Mouse (Mus musculus) limb, embryonic 13.5 days (tissue): ENCODE data around the gene B3gntl1. TPM values are rescaled to one million over a fixed set of nuclear protein-coding genes. Genes with fewer than 3 reads are reported as not detected.
"Not testable (repeated sequence)": the region's sequence is repeated elsewhere in the genome, so short reads cannot be mapped to it uniquely, and the experiment has no call there.

Experiments
- ATAC-seq: fragments of 200-750 bp; cut with Nextera tagmentation; 2 replicates; pipeline ENCODE4 v1.8.0; 2017; ENCODE audit warnings: low read depth, moderate number of reproducible peaks, moderate TSS enrichment; ENCODE audit not compliant: low FRiP score
- H3K27ac ChIP-seq: fragments of 300-500 bp; sonication (generic); 2 replicates; pipeline ENCODE4 v1.5.1; 2015; ENCODE audit warnings: inconsistent platforms, mild to moderate bottlenecking, moderate library complexity
- H3K27me3 ChIP-seq: fragments of 300-500 bp; sonication (generic); 2 replicates; pipeline ENCODE4 v1.6.1; 2015; ENCODE audit warnings: mild to moderate bottlenecking, inconsistent platforms
- H3K36me3 ChIP-seq: fragments of 300-500 bp; sonication (generic); 2 replicates; pipeline ENCODE4 v1.6.1; 2015; ENCODE audit warnings: inconsistent platforms, mild to moderate bottlenecking, moderate library complexity
- H3K4me1 ChIP-seq: fragments of 300-500 bp; sonication (generic); 2 replicates; pipeline ENCODE4 v1.6.1; 2015; ENCODE audit warnings: inconsistent platforms
- H3K4me2 ChIP-seq: fragments of 300-500 bp; sonication (generic); replicated peaks from 2 replicates; pipeline ENCODE4 v1.6.1; 2015; ENCODE audit warnings: inconsistent platforms, mild to moderate bottlenecking, moderate library complexity
- H3K4me3 ChIP-seq: fragments of 300-500 bp; sonication (generic); 2 replicates; pipeline ENCODE4 v1.5.1; 2015; ENCODE audit warnings: moderate library complexity, mild to moderate bottlenecking, inconsistent platforms
- H3K9ac ChIP-seq: fragments of 300-500 bp; sonication (generic); 2 replicates; pipeline ENCODE4 v1.6.1; 2015; ENCODE audit warnings: mild to moderate bottlenecking, inconsistent platforms
- H3K9me3 ChIP-seq: fragments of 300-500 bp; sonication (generic); 2 replicates; pipeline ENCODE4 v1.6.1; 2016; ENCODE audit warnings: inconsistent platforms
- WGBS: fragments of 180-500 bp; shearing (Covaris S2); methylation state at CpG from one replicate; pipeline ENCODE4 v1.1.7; 2015; 5-methylcytosine and 5-hydroxymethylcytosine counted together
- polyA plus RNA-seq: library from polyadenylated mRNA; unstranded; fragments of >200 nt; fragmentation: Nextera tagmentation; extraction: Ambion mirVana; gene quantifications from 2 replicates; pipeline ENCODE4 v1.2.1, GENCODE M21; 2015

Gene B3gntl1
- polyA plus RNA-seq, 1 experiment from 2014 or later = 10.3 TPM

- Histone ChIP-seq H3K4me1 (no peaks in the 10 kb centered on the region), H3K4me2 (no peak overlapping the region), H3K9ac (no peak overlapping the region), H3K27ac (no peak overlapping the region), H3K27me3 (no peaks in the 10 kb centered on the region), H3K4me3 (no peak overlapping the region), H3K36me3 (no peaks in the 10 kb centered on the region), H3K9me3 (0 out of 2 replicates have a peak, but pooled peaks cover 4% of the 10 kb centered on the region)
- ATAC-seq = no peak
- WGBS = 67% methylated on average over 5 of the region's 5 CpGs
Observed at GRCm38 (mm10) chr11:121680750-121681149, 7.8 kb upstream of the B3gntl1 start.

- no peak overlapping the region for H3K4me3 ChIP-seq
- 0 out of 2 replicates have a peak, but pooled peaks cover 6% of the 10 kb centered on the region for H3K9me3 ChIP-seq
- no peak overlapping the region for H3K27ac ChIP-seq
- no peaks in the 10 kb centered on the region for H3K36me3 ChIP-seq
- 68% methylated on average over 2 of the region's 2 CpGs for WGBS
- H3K4me1 ChIP-seq = no peaks in the 10 kb centered on the region
- no peak for ATAC-seq
- H3K27me3 ChIP-seq = no peaks in the 10 kb centered on the region
- H3K4me2 ChIP-seq = no peak overlapping the region
- no peak overlapping the region for H3K9ac ChIP-seq
Observed at GRCm38 (mm10) chr11:121679581-121679980, 6.6 kb upstream of the B3gntl1 start.

GRCm38 (mm10) chr11:121676836-121677235, 3.9 kb upstream of the B3gntl1 start:
- no peak for ATAC-seq
- Histone ChIP-seq H3K9ac (no peak overlapping the region), H3K9me3 (0 out of 2 replicates have a peak, but pooled peaks cover 6% of the 10 kb centered on the region), H3K4me3 (no peak overlapping the region), H3K27me3 (no peaks in the 10 kb centered on the region), H3K36me3 (no peaks in the 10 kb centered on the region), H3K4me1 (0 out of 2 replicates have a peak, but pooled peaks cover 12% of the 10 kb centered on the region), H3K27ac (no peak overlapping the region), H3K4me2 (no peak overlapping the region)
- WGBS = 89% methylated on average over 2 of the region's 2 CpGs

- Histone ChIP-seq H3K36me3 (peaks cover 8% of the 10 kb centered on the region), H3K4me1 (0 out of 2 replicates have a peak, but pooled peaks cover 15% of the 10 kb centered on the region), H3K4me2 (peak overlapping the region; percentile 79), H3K9ac (peak overlapping the region; percentile 60), H3K27ac (peak overlapping the region; percentile 87), H3K4me3 (peak overlapping the region; percentile 62), H3K9me3 (0 out of 2 replicates have a peak, but pooled peaks cover 6% of the 10 kb centered on the region), H3K27me3 (no peaks in the 10 kb centered on the region)
- 73% methylated on average over 7 of the region's 7 CpGs for WGBS
- ATAC-seq = peak; percentile 7
Observed at GRCm38 (mm10) chr11:121673629-121674028, 676 bp upstream of the B3gntl1 start.

GRCm38 (mm10) chr11:121672312-121672989, 502 bp downstream of the B3gntl1 start:
- 2% methylated on average over 22 of the region's 22 CpGs for WGBS
- peak overlapping the region; percentile 87 for H3K9ac ChIP-seq
- no peaks in the 10 kb centered on the region for H3K27me3 ChIP-seq
- H3K27ac ChIP-seq = peak overlapping the region; percentile 90
- peaks cover 16% of the 10 kb centered on the region for H3K36me3 ChIP-seq
- 0 out of 2 replicates have a peak, but pooled peaks cover 6% of the 10 kb centered on the region for H3K9me3 ChIP-seq
- peak; percentile 34 for ATAC-seq
- H3K4me1 ChIP-seq = 0 out of 2 replicates have a peak, but pooled peaks cover 15% of the 10 kb centered on the region
- peak overlapping the region; percentile 62 for H3K4me3 ChIP-seq
- H3K4me2 ChIP-seq = peak overlapping the region; percentile 79

- ATAC-seq = no peak
- WGBS = 73% methylated on average over 5 of the region's 5 CpGs
- no peaks in the 10 kb centered on the region for H3K27me3 ChIP-seq
Observed at GRCm38 (mm10) chr11:121670926-121671325, 2.0 kb downstream of the B3gntl1 start.

GRCm38 (mm10) chr11:121668776-121669175, 4.2 kb downstream of the B3gntl1 start:
- no peak overlapping the region for H3K27ac ChIP-seq
- H3K9ac ChIP-seq = no peak overlapping the region
- no peaks in the 10 kb centered on the region for H3K27me3 ChIP-seq
- ATAC-seq = no peak
- H3K9me3 ChIP-seq = no peaks in the 10 kb centered on the region
- peaks cover 24% of the 10 kb centered on the region for H3K36me3 ChIP-seq
- 98% methylated on average over 5 of the region's 5 CpGs for WGBS
- H3K4me2 ChIP-seq = no peak overlapping the region
- 0 out of 2 replicates have a peak, but pooled peaks cover 13% of the 10 kb centered on the region for H3K4me1 ChIP-seq
- H3K4me3 ChIP-seq = no peak overlapping the region

More at GRCm38 (mm10) chr11:121670926-121671325, 2.0 kb downstream of the B3gntl1 start:
- Histone ChIP-seq H3K36me3 (peaks cover 16% of the 10 kb centered on the region), H3K4me2 (no peak overlapping the region), H3K4me3 (no peak overlapping the region), H3K9me3 (0 out of 2 replicates have a peak, but pooled peaks cover 3% of the 10 kb centered on the region), H3K27ac (no peak overlapping the region), H3K4me1 (0 out of 2 replicates have a peak, but pooled peaks cover 15% of the 10 kb centered on the region), H3K9ac (no peak overlapping the region)

GRCm38 (mm10) chr11:121667541-121667940, 5.4 kb downstream of the B3gntl1 start:
- Histone ChIP-seq H3K27ac (no peak overlapping the region), H3K4me1 (0 out of 2 replicates have a peak, but pooled peaks cover 8% of the 10 kb centered on the region), H3K9me3 (no peaks in the 10 kb centered on the region), H3K9ac (no peak overlapping the region), H3K27me3 (no peaks in the 10 kb centered on the region), H3K36me3 (peaks cover 24% of the 10 kb centered on the region), H3K4me2 (no peak overlapping the region), H3K4me3 (no peak overlapping the region)
- 82% methylated on average over 4 of the region's 4 CpGs for WGBS
- no peak for ATAC-seq

- ATAC-seq = no peak
- Histone ChIP-seq H3K9ac (no peak overlapping the region), H3K27ac (no peak overlapping the region), H3K4me2 (no peak overlapping the region), H3K4me3 (no peak overlapping the region), H3K4me1 (no peaks in the 10 kb centered on the region), H3K27me3 (no peaks in the 10 kb centered on the region), H3K36me3 (peaks cover 14% of the 10 kb centered on the region), H3K9me3 (no peaks in the 10 kb centered on the region)
- 94% methylated on average over 2 of the region's 2 CpGs for WGBS
Observed at GRCm38 (mm10) chr11:121661116-121661515, 11.8 kb downstream of the B3gntl1 start.

- not testable (repeated sequence) for H3K4me3 ChIP-seq, H3K9me3 ChIP-seq, H3K4me2 ChIP-seq, H3K9ac ChIP-seq, H3K4me1 ChIP-seq, ATAC-seq, H3K27ac ChIP-seq, H3K27me3 ChIP-seq
- peaks cover 14% of the 10 kb centered on the region for H3K36me3 ChIP-seq
- 95% methylated on average over 2 of the region's 2 CpGs for WGBS
Observed at GRCm38 (mm10) chr11:121660604-121661003, 12.3 kb downstream of the B3gntl1 start.

GRCm38 (mm10) chr11:121658151-121658550, 14.8 kb downstream of the B3gntl1 start:
- Histone ChIP-seq H3K4me1 (no peaks in the 10 kb centered on the region), H3K9ac (no peak overlapping the region), H3K27me3 (no peaks in the 10 kb centered on the region), H3K27ac (no peak overlapping the region), H3K4me3 (no peak overlapping the region), H3K9me3 (no peaks in the 10 kb centered on the region), H3K4me2 (no peak overlapping the region), H3K36me3 (peaks cover 6% of the 10 kb centered on the region)
- ATAC-seq = no peak
- 50% methylated on average over 1 of the region's 1 CpGs for WGBS

- Histone ChIP-seq H3K27ac (no peak overlapping the region), H3K9ac (no peak overlapping the region), H3K27me3 (no peaks in the 10 kb centered on the region), H3K4me3 (no peak overlapping the region), H3K36me3 (no peaks in the 10 kb centered on the region; the same call in none of the 2 replicates), H3K9me3 (no peaks in the 10 kb centered on the region), H3K4me2 (no peak overlapping the region), H3K4me1 (no peaks in the 10 kb centered on the region)
- ATAC-seq = no peak
- 78% methylated on average over 6 of the region's 6 CpGs for WGBS
Observed at GRCm38 (mm10) chr11:121655807-121656511, 17.0 kb downstream of the B3gntl1 start.
